Mouse (Mus musculus) erythroblast, embryonic 14.5 days (primary cell): Measurements from ENCODE around the gene Hcn2. TPM values are rescaled to one million over a fixed set of nuclear protein-coding genes. Genes with fewer than 3 reads are reported as not detected.
A peak's percentile ranks its signal among the peaks of the same experiment; 100 is the strongest.

Source experiments
- H3K27me3 ChIP-seq: 2 replicates; pipeline ENCODE4 v1.6.1; 2012; ENCODE audit warnings: inconsistent platforms; ENCODE audit not compliant: control insufficient read depth
- H3K36me3 ChIP-seq: 2 replicates; pipeline ENCODE4 v1.6.1; 2012; ENCODE audit warnings: mild to moderate bottlenecking, inconsistent platforms; ENCODE audit not compliant: control insufficient read depth
- H3K4me1 ChIP-seq: 2 replicates; pipeline ENCODE4 v1.6.1; 2012; ENCODE audit warnings: inconsistent platforms; ENCODE audit not compliant: control insufficient read depth
- H3K4me3 ChIP-seq: replicated peaks from 2 replicates; pipeline ENCODE3; 2012; ENCODE audit warnings: moderate library complexity, mild to moderate bottlenecking, inconsistent platforms
- H3K9me3 ChIP-seq: 2 replicates; pipeline ENCODE4 v1.6.1; 2012; ENCODE audit warnings: low read length, inconsistent platforms, mixed read lengths; ENCODE audit not compliant: control insufficient read depth
- GATA1 ChIP-seq: IDR thresholded peaks from 2 replicates; pipeline ENCODE4 v1.6.1; 2012; ENCODE audit warnings: low read length, inconsistent platforms, mixed read lengths
- TAL1 ChIP-seq: IDR thresholded peaks from 3 replicates; pipeline ENCODE4 v1.6.1; 2012; ENCODE audit warnings: low read length, inconsistent platforms, mixed read lengths
- polyA plus RNA-seq: library from polyadenylated mRNA; stranded (reverse); fragments of >175 nt; gene quantifications from 2 replicates; pipeline ENCODE4 v1.2.3, GENCODE M21; 2012

The Hcn2 gene
- polyA plus RNA-seq, 1 experiment = 0.08 TPM

DNA sequence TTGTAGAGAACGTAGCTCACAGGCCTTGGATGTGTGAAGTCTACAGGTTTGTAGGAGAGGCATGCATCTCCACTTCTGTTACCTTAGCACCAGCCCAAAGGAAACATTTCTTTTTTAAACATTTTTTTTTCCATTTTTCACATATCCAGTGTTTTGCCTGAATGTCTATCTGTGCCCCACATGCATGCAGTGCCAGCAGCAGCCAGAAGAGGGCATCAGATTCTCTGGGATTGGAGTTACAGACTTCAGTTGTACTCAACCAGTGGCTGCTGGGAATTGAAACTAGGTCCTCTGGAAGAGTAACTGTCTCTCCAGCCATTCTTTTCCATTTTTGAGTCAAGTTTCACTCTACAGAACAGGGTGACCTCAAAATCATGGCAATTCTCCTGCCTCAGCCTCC, 16.1 kb downstream of the Hcn2 start:
- Histone ChIP-seq H3K4me3 (no peak overlapping the region), H3K27me3 (peaks cover 12% of the 10 kb centered on the region), H3K4me1 (no peaks in the 10 kb centered on the region), H3K9me3 (peaks cover 35% of the 10 kb centered on the region), H3K36me3 (peaks cover 37% of the 10 kb centered on the region)
- no peak for TF ChIP-seq GATA1

DNA sequence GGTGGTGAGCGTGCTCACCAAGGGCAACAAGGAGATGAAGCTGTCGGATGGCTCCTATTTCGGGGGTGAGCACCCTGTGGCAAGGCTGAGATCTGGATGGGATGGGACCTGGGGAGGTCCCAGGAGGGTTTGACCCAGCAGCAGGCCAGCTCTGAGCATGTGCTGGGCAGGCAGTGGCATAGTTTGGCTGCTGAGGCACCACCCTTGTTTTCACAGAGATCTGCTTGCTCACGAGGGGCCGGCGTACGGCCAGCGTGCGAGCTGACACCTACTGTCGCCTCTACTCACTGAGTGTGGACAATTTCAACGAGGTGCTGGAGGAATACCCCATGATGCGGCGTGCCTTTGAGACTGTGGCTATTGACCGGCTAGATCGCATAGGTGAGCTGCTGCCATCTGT, 17.4 kb downstream of the Hcn2 start:
- no peaks in the 10 kb centered on the region for H3K4me1 ChIP-seq
- TF ChIP-seq TAL1 (no peak), GATA1 (no peak)
- peaks cover 51% of the 10 kb centered on the region for H3K36me3 ChIP-seq
- peaks cover 1% of the 10 kb centered on the region; the same call in 1 of the 2 replicates for H3K27me3 ChIP-seq
- H3K9me3 ChIP-seq = peaks cover 37% of the 10 kb centered on the region
- H3K4me3 ChIP-seq = no peak overlapping the region

GRCm38 (mm10) chr10:79735361-79735760, 18.9 kb downstream of the Hcn2 start:
- Histone ChIP-seq H3K4me3 (no peak overlapping the region), H3K4me1 (no peaks in the 10 kb centered on the region; the same call in 1 of the 2 replicates), H3K27me3 (no peaks in the 10 kb centered on the region), H3K36me3 (peaks cover 66% of the 10 kb centered on the region), H3K9me3 (peaks cover 47% of the 10 kb centered on the region)
- TF ChIP-seq TAL1 (no peak), GATA1 (no peak)

- Histone ChIP-seq H3K36me3 (peaks cover 79% of the 10 kb centered on the region), H3K4me3 (no peak overlapping the region), H3K9me3 (peaks cover 47% of the 10 kb centered on the region), H3K4me1 (no peaks in the 10 kb centered on the region; the same call in 1 of the 2 replicates), H3K27me3 (no peaks in the 10 kb centered on the region)
- TF ChIP-seq GATA1 (no peak), TAL1 (no peak)
Observed at GRCm38 (mm10) chr10:79736706-79737105, 20.3 kb downstream of the Hcn2 start.

DNA sequence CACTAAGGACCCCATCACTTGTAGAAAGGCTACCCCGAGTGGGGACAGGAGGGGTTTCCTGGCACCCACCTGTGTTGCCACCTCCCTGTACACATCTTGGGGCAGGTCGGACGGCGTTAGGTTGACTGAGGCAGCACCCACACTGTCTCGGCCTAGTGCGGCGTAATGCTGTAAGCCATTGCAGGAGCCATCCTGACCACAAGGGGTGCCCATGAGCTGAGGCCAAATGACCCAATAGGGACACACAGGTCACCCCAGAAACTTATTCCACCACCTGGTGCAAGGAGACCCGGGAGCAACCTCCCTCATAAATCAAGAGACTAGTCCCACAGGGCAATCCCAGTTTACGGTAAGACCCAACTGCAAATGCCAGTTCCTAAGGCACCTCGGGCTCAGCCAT, 21.8 kb downstream of the Hcn2 start:
- H3K36me3 ChIP-seq = peaks cover 92% of the 10 kb centered on the region
- H3K9me3 ChIP-seq = peaks cover 47% of the 10 kb centered on the region
- no peak for TF ChIP-seq TAL1
- TF ChIP-seq GATA1 = no peak
- H3K4me3 ChIP-seq = no peak overlapping the region
- no peaks in the 10 kb centered on the region for H3K27me3 ChIP-seq
- H3K4me1 ChIP-seq = no peaks in the 10 kb centered on the region; the same call in 1 of the 2 replicates

DNA sequence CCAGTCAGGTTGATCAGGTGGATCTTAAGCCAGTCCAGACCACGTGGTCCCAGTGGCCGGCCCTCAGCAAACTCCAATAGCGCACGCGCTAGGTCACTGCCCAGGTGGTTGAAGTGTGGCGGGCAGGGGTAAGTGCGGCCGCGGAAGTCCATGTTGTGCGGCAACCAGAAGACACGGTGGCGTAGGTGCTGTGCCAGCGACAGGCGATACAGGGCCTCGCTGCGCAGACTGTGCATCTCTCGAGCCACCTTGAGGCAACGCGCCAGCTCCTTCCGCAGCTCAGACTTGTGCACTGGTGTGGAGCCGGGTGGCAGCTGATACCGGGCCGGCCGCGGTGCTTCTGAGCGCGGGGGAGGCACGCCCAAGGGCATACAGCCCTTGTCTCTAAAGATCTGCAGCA, 22.8 kb downstream of the Hcn2 start:
- Histone ChIP-seq H3K27me3 (no peaks in the 10 kb centered on the region), H3K4me3 (no peak overlapping the region), H3K9me3 (peaks cover 42% of the 10 kb centered on the region), H3K4me1 (peaks cover 2% of the 10 kb centered on the region; the same call in 1 of the 2 replicates), H3K36me3 (peaks cover 96% of the 10 kb centered on the region)
- TF ChIP-seq GATA1 (no peak), TAL1 (no peak)

GRCm38 (mm10) chr10:79740863-79741262, 24.4 kb downstream of the Hcn2 start:
- no peak for TF ChIP-seq TAL1
- TF ChIP-seq GATA1 = no peak
- no peak overlapping the region for H3K4me3 ChIP-seq
- H3K4me1 ChIP-seq = peaks cover 14% of the 10 kb centered on the region
- no peaks in the 10 kb centered on the region for H3K27me3 ChIP-seq
- peaks cover 85% of the 10 kb centered on the region for H3K36me3 ChIP-seq
- H3K9me3 ChIP-seq = peaks cover 25% of the 10 kb centered on the region

- Histone ChIP-seq H3K4me1 (peaks cover 31% of the 10 kb centered on the region), H3K4me3 (no peak overlapping the region), H3K36me3 (peaks cover 62% of the 10 kb centered on the region), H3K9me3 (peaks cover 12% of the 10 kb centered on the region; the same call in 1 of the 2 replicates), H3K27me3 (no peaks in the 10 kb centered on the region)
- no peak for TF ChIP-seq GATA1
- TF ChIP-seq TAL1 = no peak
Observed at GRCm38 (mm10) chr10:79743161-79743560, 26.7 kb downstream of the Hcn2 start.

DNA sequence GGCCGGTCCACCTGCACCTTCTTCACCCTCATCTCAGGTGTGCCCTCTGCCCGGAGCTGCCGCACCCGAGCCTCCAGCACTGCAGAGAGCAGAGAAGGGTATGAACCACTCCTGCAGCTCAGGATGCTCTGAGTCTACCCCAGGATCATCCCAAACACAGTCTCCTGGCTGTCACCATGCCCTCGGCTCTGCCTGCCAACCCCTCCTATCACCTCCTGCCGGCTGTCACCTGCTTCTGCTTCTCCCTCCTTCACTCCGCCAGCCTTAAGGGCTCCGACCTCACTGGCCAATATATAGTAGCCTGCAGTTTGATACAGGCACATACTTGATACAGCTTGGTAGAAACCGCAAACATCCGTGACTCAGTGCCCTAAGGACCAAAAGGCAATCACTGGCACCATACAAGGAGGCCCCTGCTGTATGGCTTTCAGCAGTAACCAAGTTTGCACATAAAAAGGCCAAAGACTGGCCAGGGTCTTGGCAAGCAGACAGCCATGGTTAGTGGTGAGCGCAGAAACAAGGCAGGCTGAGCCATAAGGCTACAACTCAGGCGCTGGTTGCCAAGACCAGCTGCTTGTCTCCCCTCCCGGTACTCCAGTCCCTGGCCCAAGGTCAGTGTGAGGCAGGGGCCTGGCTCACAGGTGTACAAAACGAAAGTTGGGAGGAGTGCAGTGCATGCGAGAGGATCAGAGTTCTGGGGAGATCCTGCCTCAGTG, 27.4 kb downstream of the Hcn2 start:
- H3K9me3 ChIP-seq = peaks cover 10% of the 10 kb centered on the region; the same call in 1 of the 2 replicates
- no peak overlapping the region for H3K4me3 ChIP-seq
- H3K27me3 ChIP-seq = no peaks in the 10 kb centered on the region
- peaks cover 38% of the 10 kb centered on the region for H3K4me1 ChIP-seq
- TF ChIP-seq TAL1 (no peak), GATA1 (no peak)
- H3K36me3 ChIP-seq = peaks cover 55% of the 10 kb centered on the region

DNA sequence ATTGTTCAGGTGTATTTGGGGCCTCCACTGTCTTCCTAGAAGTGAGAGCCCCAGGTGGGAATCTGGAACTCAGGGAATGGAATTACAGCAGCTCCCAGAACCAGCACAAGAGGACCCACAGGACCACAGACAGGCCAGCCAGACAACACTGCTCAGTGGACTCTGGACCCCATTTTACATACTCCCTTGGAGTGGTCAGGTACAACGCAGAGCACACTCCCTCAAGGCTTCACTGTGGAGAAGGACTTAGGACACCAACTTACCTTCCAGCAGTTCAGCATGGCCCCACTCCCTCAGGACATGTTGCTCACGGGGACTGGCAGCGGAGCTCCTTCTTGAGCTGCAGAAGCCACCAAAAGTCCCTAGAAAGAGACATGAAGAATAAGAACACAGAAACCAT, 29.0 kb downstream of the Hcn2 start:
- Histone ChIP-seq H3K4me1 (peaks cover 50% of the 10 kb centered on the region), H3K36me3 (peaks cover 39% of the 10 kb centered on the region), H3K27me3 (no peaks in the 10 kb centered on the region), H3K4me3 (peak overlapping the region; percentile 80), H3K9me3 (no peaks in the 10 kb centered on the region)
- TF ChIP-seq TAL1 = no peak
- TF ChIP-seq GATA1 = no peak
